In the genomic region with DNA sequence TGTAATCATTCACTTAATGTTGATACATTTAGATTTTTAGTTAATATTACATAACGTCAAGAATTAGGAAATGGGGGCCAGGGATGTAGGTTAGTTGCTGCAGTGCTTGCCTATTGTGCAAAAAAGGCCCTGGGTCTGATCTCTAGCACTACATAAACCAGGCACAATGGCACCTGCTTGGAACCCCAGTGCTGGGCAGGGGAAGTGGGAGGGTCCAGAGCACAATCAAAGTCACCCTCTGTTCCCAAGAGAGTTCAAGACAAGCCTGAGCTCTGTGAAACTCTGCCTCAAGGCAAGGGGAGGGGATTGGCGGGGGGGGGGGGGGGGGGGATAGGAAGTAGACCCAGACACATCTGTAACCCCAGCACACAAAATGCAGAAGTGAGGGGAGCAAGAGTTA, we compare ENCODE assay signal across 23 mouse cellular contexts.
"Had no signal": no experiment of that assay in that cellular context is flagged by ENCODE, and none has a peak within 500 bp of the region (broad histone marks: within the 10 kb centered on the region; RNA-seq: fewer than 3 reads in every experiment).

No protein-coding gene starts in this region.

- H3K27ac ChIP-seq: heart, embryonic 13.5 days; heart, embryonic 15.5 days; hindbrain, embryonic 13.5 days; hindbrain, embryonic 15.5 days; hindbrain, postnatal 0 days; layer of hippocampus, adult 2 months; left cerebral cortex, adult 2 months; limb, embryonic 13.5 days; limb, embryonic 15.5 days had no signal

- H3K4me1 ChIP-seq: heart, embryonic 13.5 days; heart, embryonic 15.5 days; hindbrain, embryonic 13.5 days; hindbrain, embryonic 15.5 days had no signal

- H3K36me3 ChIP-seq: heart, embryonic 13.5 days; heart, embryonic 15.5 days; hindbrain, embryonic 13.5 days; hindbrain, embryonic 15.5 days; limb, embryonic 13.5 days; limb, embryonic 15.5 days had no signal

- H3K4me3 ChIP-seq: heart, embryonic 13.5 days; heart, embryonic 15.5 days; hindbrain, embryonic 13.5 days; hindbrain, embryonic 15.5 days; layer of hippocampus, adult 2 months; left cerebral cortex, adult 2 months; limb, embryonic 13.5 days; limb, embryonic 15.5 days had no signal

- H3K4me2 ChIP-seq: heart, embryonic 11.5 days; heart, embryonic 13.5 days; heart, embryonic 15.5 days; hindbrain, embryonic 13.5 days; hindbrain, embryonic 15.5 days; limb, embryonic 13.5 days; limb, embryonic 15.5 days had no signal

- ATAC-seq: forebrain, postnatal 0 days; hindbrain, postnatal 0 days; intestine, embryonic 16.5 days had no signal

- H3K27me3 ChIP-seq: heart, embryonic 13.5 days; heart, embryonic 15.5 days; hindbrain, embryonic 13.5 days; hindbrain, embryonic 15.5 days; limb, embryonic 13.5 days; limb, embryonic 15.5 days had no signal

- H3K9ac ChIP-seq: forebrain, postnatal 0 days; heart, embryonic 13.5 days; heart, embryonic 15.5 days; hindbrain, embryonic 13.5 days; hindbrain, embryonic 15.5 days; limb, embryonic 13.5 days; limb, embryonic 15.5 days had no signal

- H3K9me3 ChIP-seq: heart, embryonic 13.5 days; heart, embryonic 15.5 days; hindbrain, embryonic 13.5 days; hindbrain, embryonic 15.5 days; limb, embryonic 13.5 days; limb, embryonic 15.5 days had no signal

- DNase-seq: forebrain, postnatal 0 days; gastrocnemius, postnatal 14 days; gastrocnemius, postnatal 36 days; heart, adult 18-20 months; heart, postnatal 14 days; heart, postnatal 36 days; kidney, adult 11 months; kidney, adult 2 months; kidney, postnatal 10 days; kidney, postnatal 25 days; kidney, postnatal 4 days; left cerebral cortex, postnatal 4 days had no signal
